Mouse (Mus musculus) CD4-positive helper T cell, adult 2 months (primary cell): ENCODE results near the gene Rgma.

ENCODE experiments used
- DNase-seq: peaks from one replicate; pipeline ENCODE4 v3.0.0-alpha.2; 2012; ENCODE audit warnings: low read depth, missing footprints, low spot score

The Rgma gene

GRCm38 (mm10) chr7:73371587-73372321, 3.6 kb upstream of the Rgma start:
- DNase-seq: no peak

- no peak for DNase-seq
Observed at GRCm38 (mm10) chr7:73372352-73372970, 2.8 kb upstream of the Rgma start.

DNA sequence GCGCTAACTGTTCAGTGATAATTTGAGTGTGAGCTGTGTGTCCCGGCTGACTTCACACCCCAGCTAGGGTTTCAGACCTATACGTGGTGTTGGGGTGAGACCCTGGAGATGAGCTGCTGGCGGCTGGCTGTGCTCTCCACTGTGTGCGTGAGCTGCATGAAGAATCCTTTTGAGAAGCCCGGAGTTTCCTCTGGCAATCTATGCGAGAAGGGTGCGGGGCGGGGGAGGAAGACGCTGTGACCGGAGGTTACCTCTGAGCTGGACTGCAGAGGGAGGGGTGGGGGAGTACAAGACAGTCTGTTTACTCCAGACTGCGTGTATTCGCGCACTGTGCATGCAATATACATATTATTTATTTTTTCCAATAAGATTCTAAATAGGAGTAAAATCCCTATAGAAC, 582 bp upstream of the Rgma start:
- no peak for DNase-seq

- DNase-seq: peak; percentile 34
Observed at GRCm38 (mm10) chr7:73376101-73377001, 1.0 kb downstream of the Rgma start.

- no peak for DNase-seq
Observed at GRCm38 (mm10) chr7:73377307-73377706, 2.0 kb downstream of the Rgma start.

DNA sequence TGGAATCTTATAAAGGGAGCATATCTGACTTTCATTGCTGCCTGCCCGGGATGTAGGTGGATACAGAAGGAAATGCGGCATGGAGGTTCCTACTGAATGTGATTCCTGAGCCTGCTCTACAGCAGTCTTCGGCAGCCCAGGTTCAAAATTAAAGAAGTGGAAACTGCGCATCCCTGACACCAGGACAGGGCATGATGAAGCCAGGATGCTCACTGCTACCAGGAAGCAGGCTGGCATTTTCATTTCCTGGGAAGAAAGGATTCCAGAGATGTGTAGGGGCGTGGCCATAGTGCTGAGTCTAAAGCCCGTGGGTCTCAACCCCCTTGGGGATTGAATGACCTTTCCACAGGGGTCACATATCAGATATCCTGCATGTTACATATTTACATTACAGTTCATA, 2.7 kb downstream of the Rgma start:
- DNase-seq: no peak

GRCm38 (mm10) chr7:73382843-73383242, 7.5 kb downstream of the Rgma start:
- DNase-seq: no peak

GRCm38 (mm10) chr7:73388866-73389265, 13.6 kb downstream of the Rgma start:
- DNase-seq: no peak

DNA sequence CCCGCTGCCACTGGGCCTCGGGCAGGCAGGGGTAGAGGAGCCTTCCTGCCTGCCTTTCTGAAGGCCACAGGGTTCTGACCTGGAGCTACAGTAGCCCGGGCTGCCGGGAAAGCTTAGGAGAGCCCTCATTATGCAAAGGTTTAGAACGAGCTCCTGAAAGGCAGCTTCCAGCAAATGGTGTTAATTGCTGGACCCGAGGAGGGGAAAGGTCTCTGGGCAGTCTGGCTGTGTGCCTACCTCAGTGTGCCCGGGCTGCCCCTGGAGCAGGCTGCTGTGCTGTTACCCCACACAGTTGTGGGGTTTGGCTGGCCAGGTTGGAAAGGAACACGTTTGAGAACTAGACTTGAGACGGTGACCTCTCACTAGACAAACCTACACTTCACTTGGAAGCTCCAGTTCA, 14.1 kb downstream of the Rgma start:
- DNase-seq: no peak

DNA sequence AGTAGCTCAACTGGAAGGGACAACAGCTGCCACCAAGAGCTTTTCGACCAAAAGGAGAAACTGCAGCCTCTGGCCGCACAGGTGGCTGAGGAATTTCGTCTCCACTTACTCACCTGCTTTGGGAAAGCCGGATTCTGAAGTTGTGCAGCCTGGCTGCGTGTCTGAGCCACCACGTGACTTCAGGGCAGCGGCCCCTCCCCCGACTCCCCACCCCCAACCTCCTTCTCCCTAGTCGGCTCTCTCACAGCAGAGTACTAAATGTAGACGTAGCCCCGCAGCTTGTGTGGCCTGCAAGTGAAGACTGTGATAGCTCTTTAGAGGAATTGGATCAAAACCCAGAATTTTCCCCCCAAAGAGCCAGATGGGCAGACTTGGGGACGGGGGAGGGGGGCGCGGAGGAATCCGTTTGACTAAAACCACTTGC, 14.6 kb downstream of the Rgma start:
- DNase-seq: no peak

DNA sequence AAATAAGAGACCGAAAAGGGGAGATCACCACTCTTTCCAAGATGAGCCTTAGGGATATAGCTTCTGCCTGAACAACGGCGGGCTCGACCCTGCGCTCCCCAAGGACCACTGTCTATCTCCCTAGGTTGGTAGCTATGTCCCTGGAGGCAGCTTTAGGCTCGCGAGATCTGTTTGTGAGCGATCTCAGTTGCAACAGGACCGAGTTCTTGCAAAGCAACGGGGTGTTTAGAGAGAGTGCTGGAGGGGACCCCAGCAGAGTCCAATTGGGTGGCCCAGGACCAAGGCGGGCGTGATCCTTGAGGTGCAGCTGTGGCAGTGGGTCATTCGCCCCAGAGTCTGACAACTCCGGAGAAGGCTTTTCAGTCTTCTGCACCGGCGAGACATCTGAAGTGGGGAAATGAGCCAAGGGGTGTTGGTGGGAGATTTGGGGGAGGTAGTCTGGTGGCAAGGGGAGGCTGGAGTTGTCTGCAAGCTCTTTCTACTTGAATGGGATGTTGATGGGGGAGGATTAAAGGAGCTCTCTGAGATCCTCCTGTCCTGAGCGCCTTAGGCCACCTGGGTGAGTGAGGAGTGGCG, 15.2 kb downstream of the Rgma start:
- no peak for DNase-seq

DNA sequence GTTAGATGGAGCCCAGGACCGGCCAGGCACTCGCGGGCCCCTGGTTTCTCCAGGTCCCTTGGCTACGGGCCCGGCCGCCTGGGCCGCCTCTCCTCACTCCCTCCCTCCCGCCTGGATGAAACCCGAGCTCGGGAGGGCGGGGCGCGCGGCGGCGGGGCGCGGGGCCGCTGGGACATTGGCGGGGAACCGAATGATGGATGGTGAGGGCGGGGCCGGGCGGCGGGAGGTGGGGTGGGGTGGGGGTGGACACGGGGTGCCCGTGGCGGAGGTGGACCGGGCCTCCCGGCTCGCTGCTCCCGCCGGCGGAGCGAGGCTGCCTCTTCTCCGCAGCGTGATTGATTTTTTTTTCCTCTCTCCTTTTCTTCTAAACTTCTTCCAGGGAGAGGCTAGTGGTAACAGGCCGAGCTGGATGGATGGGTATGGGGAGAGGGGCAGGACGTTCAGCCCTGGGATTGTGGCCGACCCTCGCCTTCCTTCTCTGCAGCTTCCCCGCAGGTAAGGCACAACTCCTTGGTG, 15.8 kb downstream of the Rgma start:
- DNase-seq: no peak

DNA sequence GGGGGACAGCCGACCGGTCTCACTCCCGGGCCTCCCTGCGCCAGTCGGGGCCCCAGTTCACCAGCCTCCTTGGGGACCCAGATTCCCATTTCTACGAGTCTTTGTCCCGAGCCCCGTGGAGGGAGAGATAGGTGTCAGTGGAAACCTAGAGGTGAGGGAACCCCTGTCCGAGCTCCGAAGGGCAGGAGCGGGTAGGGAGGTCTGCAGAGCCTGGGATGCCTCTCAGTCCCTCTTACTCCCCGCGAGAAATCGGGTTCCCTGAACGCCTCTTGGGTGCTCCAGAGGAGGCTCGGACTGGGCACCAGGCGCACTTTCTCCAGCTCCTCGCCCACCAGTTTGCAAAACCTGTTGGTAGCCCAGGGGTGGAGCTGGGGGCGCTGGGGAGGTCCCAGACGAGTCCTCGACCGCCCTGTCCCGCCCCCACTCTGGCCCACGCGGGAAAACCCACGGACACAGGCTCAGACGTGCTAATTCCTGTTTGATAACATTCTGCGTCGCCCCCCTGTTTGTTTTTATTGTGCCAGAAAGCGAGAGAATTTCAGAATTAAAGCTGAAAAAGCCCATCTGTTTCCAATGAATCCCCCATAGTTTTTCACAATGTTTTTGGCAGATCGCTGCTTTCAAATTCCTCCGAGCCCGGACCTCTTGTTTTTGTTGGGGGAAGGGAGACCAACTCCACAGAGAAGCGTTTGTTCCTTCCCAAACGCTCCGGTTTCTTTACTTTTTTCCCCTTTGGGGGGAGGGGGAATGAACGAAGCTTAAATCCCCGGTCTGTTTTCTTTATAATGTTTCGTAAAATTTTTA, 16.4 kb downstream of the Rgma start:
- DNase-seq: no peak

GRCm38 (mm10) chr7:73392359-73392758, 17.1 kb downstream of the Rgma start:
- no peak for DNase-seq

- DNase-seq: no peak
Observed at GRCm38 (mm10) chr7:73393307-73394012, 18.2 kb downstream of the Rgma start.

DNA sequence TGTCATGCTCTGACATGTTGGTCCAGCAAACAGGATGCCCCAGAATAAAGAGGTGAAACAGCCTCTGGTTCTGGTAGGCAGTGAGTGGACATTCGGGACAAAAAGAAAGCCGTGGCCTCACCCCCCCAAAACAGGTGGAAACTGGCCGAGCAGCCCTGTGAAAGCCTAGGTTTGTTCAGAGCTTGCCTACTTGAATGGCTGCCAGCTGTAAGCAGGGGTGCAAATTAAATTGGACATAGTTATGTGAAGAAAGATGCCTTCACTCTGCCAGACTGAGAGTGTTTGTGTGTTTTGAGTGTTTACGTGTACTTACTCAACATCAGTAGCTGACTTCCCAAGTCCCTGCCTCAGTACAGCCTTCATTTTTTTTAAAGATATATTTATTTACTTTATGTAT, 18.7 kb downstream of the Rgma start:
- DNase-seq: no peak

GRCm38 (mm10) chr7:73398319-73398718, 23.0 kb downstream of the Rgma start:
- no peak for DNase-seq

DNA sequence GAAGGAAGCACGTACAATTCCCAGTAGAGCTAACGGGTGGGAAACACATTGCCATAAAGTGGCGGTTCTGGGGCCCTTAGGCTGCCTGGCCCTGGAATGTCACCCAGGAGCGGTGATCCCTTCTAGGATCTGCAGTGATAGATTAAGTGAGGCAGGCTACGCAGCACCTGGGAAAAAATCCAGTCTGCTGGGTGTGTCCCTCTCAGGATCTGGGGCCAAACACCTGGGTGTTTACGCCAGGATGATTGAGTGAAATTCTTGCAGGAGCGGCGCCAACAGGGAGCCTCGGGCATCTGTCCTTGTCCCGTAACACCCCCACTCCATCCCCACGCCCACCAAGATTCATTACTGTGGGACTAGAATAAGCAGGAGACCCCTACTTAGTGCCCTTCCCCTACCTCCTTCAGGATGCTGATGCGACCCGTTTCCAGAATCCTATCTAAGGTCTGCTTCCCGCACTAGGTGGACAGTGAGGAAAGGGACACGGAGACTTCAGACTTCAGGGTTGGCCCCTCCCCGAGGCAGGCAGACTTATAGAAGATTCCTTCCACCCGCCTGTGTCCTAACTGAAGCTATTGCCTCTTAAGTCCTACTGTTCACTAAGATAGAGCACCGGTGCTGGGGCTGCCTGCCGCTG, 23.6 kb downstream of the Rgma start:
- DNase-seq: no peak

GRCm38 (mm10) chr7:73399501-73400044, 24.3 kb downstream of the Rgma start:
- DNase-seq: peak; percentile 31
